Mouse (Mus musculus): ENCODE results near the gene Apom.
"Not testable (repeated sequence)": the region's sequence is repeated elsewhere in the genome, so short reads cannot be mapped to it uniquely, and the experiment has no call there.

Gene Apom

DNA sequence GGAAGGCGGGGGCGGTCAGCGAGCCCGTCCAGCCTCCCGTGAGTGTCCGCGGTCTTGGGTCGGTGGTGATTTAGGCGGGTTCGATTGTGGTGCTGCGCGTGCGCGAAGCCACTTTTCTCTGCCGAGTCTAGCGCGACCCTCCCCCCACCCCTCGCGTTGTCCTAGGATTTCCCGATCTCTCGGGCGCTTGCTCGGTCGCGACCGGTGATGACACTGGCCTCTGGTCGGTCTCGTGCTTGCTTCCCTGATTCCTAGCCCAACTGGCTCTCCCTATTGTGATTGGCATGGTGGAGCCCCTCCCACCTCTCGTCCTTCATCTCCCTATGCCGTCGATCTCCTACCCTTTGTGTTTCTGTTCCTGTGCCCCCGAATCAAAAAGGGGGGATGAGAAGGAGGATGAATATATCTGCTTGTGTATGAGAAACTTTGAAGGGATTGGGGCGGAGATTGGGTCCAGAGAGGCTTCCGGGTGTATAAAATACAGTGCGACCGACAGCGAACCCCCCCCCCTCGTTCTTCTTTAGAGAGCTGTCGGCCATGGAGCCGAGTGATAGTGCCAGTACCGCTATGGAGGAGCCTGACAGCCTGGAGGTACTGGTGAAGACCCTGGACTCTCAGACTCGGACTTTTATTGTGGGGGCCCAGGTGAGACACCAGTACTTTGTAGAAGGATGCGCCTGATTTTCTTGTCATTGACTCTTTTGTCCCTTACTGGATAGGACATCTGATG lies 3.9 kb upstream of the Apom start:
- in situ Hi-C loops (cut with MboI; ENCODE audit: low pct_unique_long_range_greater_than_20kb in 1 of 2, low sequenced_read_pairs in 2 of 2, unreplicated experiment in 1 of 2) = no loop called here

DNA sequence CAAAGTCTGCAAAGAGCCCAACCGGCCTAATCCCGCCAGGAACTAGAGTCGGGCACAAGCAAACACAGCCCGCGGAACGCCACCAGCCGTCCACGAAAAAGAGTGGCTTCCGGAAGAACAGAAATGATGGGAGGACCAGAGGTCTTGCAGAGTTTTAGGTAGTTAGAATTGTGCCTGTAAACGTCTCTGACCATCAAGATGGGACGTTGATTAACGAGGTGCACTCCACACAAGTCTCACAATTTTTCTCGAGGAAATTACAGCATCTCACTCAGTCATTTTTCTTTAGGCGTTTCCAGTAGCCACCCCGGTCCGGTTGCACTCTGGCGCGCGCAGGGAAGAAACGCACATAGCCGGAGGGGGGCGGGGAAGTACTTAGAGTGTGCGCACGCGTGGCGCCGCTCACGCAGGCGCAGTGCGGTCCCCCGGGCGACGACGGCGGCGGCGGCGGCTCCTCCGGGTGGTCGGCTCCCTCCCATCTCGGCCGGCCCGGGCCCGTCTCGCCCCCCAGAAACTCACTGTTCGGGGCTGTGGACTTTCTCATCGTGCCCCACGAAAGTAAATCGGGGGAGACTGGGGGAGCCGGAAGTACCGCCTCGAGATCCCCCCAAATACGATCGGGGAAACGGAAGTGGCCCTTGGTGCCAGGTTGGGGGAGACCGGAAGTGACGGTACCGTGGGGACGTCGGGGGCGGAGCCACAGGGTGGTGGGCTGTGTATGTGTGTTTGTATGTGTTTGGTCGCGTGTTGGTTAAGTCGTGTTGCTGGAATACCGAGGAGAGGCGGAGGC lies 3.1 kb upstream of the Apom start, which contains the start of gene Bag6:
TSS of gene Bag6 (plus strand) at position 378 of the 790 bp plus-strand sequence.
- in situ Hi-C loops (cut with MboI; ENCODE audit: low pct_unique_long_range_greater_than_20kb in 1 of 2, low sequenced_read_pairs in 2 of 2, unreplicated experiment in 1 of 2) = no loop called here

DNA sequence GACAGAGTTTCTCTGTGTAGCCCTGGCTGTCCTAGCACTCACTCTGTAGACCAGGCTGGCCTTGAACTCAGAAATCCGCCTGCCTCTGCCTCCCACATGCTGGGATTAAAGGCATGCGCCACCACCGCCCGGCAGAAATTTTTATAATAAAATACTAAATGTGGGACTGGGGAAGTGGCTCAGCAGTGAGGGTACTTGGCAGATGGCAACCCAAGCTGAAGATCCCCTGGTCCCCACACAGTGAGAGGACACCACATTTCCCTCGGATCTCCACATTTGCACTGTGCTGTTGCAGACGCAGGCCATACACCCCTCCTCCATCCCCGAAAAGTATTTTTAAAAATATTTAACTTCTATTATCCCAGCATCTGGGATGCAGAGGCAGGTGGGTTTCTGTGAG lies 1.7 kb upstream of the Apom start:
- in situ Hi-C loops (cut with MboI; ENCODE audit: low pct_unique_long_range_greater_than_20kb in 1 of 2, low sequenced_read_pairs in 2 of 2, unreplicated experiment in 1 of 2) = no loop called here

GRCm38 (mm10) chr17:35132174-35132560 lies 317 bp upstream of the Apom start:
- in situ Hi-C loops (cut with MboI; ENCODE audit: low pct_unique_long_range_greater_than_20kb in 1 of 2, low sequenced_read_pairs in 2 of 2, unreplicated experiment in 1 of 2) = no loop called here

- in situ Hi-C loops (cut with MboI; ENCODE audit: low pct_unique_long_range_greater_than_20kb in 1 of 2, low sequenced_read_pairs in 2 of 2, unreplicated experiment in 1 of 2) = no loop called here
Measured at GRCm38 (mm10) chr17:35131038-35131437, 812 bp downstream of the Apom start.

DNA sequence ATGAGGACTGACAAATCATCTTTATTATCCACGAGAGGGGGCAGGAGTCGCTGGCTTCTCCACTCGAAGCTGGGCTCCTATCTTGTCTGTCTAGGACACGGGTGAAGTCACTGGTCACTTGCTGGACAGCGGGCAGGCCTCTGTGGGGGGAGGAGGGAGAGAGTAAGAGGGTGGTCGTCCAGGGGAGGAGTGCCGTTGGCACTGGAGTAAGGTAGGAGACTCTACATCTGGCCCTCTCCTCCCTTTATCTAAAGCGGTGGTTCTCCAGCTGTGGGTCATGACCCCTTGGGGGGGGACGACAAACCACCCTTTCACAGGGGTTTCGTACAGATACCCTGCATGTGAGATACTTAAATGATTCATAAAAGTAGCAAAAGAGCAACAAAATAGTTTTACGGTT lies 2.9 kb downstream of the Apom start:
- in situ Hi-C loops (cut with MboI; ENCODE audit: low pct_unique_long_range_greater_than_20kb in 1 of 2, low sequenced_read_pairs in 2 of 2, unreplicated experiment in 1 of 2) = no loop called here

GRCm38 (mm10) chr17:35127017-35127416 lies 4.8 kb downstream of the Apom start:
- in situ Hi-C loops (cut with MboI; ENCODE audit: low pct_unique_long_range_greater_than_20kb in 1 of 2, low sequenced_read_pairs in 2 of 2, unreplicated experiment in 1 of 2) = no loop called here

- in situ Hi-C loops (cut with MboI; ENCODE audit: low pct_unique_long_range_greater_than_20kb in 1 of 2, low sequenced_read_pairs in 2 of 2, unreplicated experiment in 1 of 2) = no loop called here
Measured at GRCm38 (mm10) chr17:35126206-35126611, 5.6 kb downstream of the Apom start, which contains the start of gene D17H6S53E. Gene D17H6S53E, plus strand, starts transcription at chr17:35126373.

- in situ Hi-C loops (cut with MboI; ENCODE audit: low pct_unique_long_range_greater_than_20kb in 1 of 2, low sequenced_read_pairs in 2 of 2, unreplicated experiment in 1 of 2) = no loop called here
Measured at GRCm38 (mm10) chr17:35125578-35125977, 6.3 kb downstream of the Apom start.

- in situ Hi-C loops (cut with MboI; ENCODE audit: low pct_unique_long_range_greater_than_20kb in 1 of 2, low sequenced_read_pairs in 2 of 2, unreplicated experiment in 1 of 2) = no loop called here
Measured at GRCm38 (mm10) chr17:35125081-35125480, 6.8 kb downstream of the Apom start.

- in situ Hi-C loops (cut with MboI; ENCODE audit: low pct_unique_long_range_greater_than_20kb in 1 of 2, low sequenced_read_pairs in 2 of 2, unreplicated experiment in 1 of 2) = not testable (repeated sequence)
Measured at GRCm38 (mm10) chr17:35124261-35124896, 7.5 kb downstream of the Apom start.

- in situ Hi-C loops (cut with MboI; ENCODE audit: low pct_unique_long_range_greater_than_20kb in 1 of 2, low sequenced_read_pairs in 2 of 2, unreplicated experiment in 1 of 2) = not testable (repeated sequence)
Measured at GRCm38 (mm10) chr17:35123287-35123686, 8.6 kb downstream of the Apom start.

DNA sequence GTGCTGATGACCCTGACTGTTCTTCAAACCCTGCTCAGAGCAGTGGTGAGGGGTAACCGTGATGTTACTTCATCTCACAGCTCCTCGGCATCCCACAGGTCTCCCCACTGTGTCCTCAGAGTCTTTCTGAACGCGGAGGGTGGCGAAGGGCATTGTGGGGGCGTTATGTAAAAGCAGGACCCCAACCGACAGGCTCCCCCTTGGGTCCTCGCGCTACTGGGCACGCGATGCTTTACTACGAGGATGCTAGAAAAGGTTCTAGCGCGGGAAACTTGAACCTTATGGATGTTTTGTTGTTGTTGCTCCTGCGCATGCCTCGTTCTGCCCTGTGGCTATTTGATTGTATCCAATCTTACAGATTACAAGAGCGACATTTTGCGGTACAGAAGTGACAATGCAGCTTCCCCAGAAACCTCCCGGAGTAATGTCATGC lies 10.0 kb downstream of the Apom start, which contains the start of gene Csnk2b:
TSS of gene Csnk2b (minus strand) at position 183 of the 433 bp plus-strand sequence.
- in situ Hi-C loops (cut with MboI; ENCODE audit: low pct_unique_long_range_greater_than_20kb in 1 of 2, low sequenced_read_pairs in 2 of 2, unreplicated experiment in 1 of 2) = no loop called here

DNA sequence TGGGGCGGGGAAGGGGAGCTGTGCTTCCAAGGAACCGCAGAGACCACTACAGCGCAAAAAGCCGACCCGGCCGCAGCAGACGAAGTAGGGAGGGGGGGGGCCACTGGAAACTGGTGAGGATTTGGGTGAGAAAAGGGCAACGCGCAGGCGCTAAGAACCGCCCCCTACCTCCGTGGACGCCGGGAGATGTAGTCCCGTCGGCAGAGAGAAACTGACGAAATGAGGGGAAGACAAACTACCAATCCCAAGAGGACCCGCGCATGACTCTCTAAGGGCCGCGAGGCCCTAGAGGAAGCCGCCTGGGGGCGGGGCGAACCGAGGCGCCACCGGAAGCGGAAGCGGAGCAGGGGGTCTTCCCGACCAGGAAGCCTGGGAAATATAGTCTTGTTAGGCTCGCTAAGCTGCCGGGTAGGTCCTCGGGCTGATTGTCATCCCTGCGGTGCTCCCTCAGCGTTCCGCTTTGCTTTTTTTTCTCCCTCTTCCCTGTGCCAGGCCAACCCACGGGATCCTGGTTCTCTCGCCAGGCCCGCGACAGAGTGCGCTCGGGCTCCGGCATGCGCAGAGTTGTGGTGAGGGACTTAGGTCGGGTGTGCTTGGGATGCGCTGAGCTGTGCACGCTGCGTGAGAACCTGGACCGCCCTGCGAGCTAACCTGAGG lies 10.6 kb downstream of the Apom start, which contains the start of gene Gpank1:
TSS of gene Gpank1 (plus strand) at position 313 of the 657 bp plus-strand sequence.
- in situ Hi-C loops (cut with MboI; ENCODE audit: low pct_unique_long_range_greater_than_20kb in 1 of 2, low sequenced_read_pairs in 2 of 2, unreplicated experiment in 1 of 2) = no loop called here

DNA sequence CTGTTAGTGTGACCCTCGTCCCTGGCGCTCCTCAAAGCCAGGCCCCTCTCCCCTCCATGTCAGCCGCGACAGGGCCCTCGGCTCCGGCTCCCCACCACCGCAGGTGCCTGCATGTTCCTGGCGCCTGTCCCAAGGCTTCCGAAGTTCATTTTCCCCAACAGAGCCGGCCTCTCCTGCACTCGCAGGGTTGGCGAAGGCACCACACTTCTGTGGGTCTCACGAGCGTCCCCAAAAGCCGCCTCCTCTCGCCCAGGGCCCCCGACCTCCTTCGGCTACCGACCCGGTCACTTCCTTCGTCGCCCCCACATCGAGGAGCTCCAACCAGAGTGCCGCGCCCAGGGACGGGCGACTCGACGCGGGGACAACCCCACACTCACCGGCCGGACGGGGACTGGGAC lies 11.1 kb downstream of the Apom start:
- in situ Hi-C loops (cut with MboI; ENCODE audit: low pct_unique_long_range_greater_than_20kb in 1 of 2, low sequenced_read_pairs in 2 of 2, unreplicated experiment in 1 of 2) = no loop called here

DNA sequence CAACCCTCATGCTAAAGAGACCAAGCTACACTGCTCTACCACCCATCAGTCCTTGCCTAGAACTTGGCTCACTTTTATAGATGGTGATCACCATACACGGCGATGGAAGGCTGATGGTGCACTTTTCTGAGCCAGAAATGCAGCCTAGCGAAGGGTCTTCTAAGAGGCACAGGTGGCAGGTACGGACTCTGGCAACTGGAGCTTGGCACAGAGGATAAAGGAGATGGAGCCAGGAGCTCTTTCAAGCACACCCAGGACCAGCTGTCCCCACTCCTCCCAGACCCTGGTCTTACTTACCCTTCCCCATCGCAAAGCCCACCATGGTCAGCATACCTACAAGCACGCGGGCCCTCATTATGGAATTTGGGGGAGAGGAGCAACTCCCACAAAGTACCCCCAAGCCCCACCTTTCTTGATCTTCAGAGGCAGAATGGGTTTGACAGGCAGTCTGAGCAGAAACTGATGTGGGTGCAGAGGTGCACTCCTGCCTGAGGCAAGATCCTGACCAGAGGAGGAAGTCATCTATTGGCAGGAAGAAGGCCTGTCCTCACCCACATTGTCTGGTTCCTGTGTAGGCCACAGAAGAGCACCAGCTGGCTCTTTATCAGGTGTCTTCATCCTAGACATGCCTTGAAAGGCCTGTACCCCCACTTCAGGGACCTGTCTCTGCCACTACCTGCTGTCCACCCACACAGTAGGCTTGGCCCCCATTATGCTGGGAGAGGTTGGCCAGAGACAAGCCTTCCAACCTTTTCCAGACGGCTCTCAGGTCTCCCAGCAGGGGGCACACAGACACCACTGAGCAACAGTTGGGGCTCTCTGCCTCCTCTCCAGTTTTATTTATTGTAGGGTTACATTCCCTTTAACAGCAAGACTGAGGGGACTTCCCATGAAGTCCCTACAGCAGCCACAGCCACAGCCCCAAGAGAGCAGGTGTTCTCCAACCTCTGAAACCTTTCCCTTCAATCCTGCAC lies 16.5 kb downstream of the Apom start, which contains the start of gene Ly6g5b:
TSS of gene Ly6g5b (minus strand) at position 383 of the 974 bp plus-strand sequence.
- in situ Hi-C loops (cut with MboI; ENCODE audit: low pct_unique_long_range_greater_than_20kb in 1 of 2, low sequenced_read_pairs in 2 of 2, unreplicated experiment in 1 of 2) = loop anchor here in 1 of 2 experiments (10.0 kb wide), 1 partner anchor 111 kb away; the partner anchor contains the start of gene Vars

GRCm38 (mm10) chr17:35111774-35112173 lies 20.1 kb downstream of the Apom start:
- in situ Hi-C loops (cut with MboI; ENCODE audit: low pct_unique_long_range_greater_than_20kb in 1 of 2, low sequenced_read_pairs in 2 of 2, unreplicated experiment in 1 of 2) = loop anchor here (5.0 to 10.0 kb wide), 2 partner anchors 89 to 107 kb away; partner anchors contain the start of gene Vars (in 1 of the 2)

Data from mouse embryonic stem cell (cell line).